Mouse (Mus musculus): ENCODE results near the gene Celf3.

GRCm38 (mm10) chr3:94436420-94436819, 41.7 kb upstream of the Celf3 start:
- TF ChIP-seq GATA1 (IDR thresholded peaks at IDR 0.05; ENCODE audit: borderline replicate concordance, low read length) (no peak), CTCF (IDR thresholded peaks at IDR 0.05; ENCODE audit: low read depth, low read length) (no peak), TAL1 (conservative IDR thresholded peaks at IDR 0.05; ENCODE audit: low read depth, low read length) (no peak), POLR2AphosphoS5 (IDR thresholded peaks at IDR 0.05; ENCODE audit: insufficient replicate concordance, low read depth, low read length) (no peak)

All from G1E (cell line).